Mouse (Mus musculus): Measurements from ENCODE around the gene Pcbp3.

DNA sequence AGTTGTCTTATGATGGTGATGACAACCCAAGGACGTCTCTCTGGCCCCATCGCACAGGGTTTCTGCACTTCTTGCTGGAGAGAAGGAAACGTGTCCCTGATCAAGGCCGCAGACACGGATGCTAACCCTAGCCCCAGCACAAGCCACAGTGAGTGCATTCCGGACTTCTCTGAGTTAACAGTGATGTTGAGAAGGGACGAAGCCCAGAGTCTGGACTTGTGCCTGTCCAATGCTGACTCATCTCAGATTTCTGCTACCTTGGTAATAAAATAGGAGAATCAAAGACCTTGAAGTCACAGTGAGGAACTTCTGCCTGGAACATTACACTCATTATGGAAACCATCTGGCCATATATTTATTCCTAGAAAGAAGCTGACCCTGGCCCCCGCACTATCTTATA lies 89.0 kb downstream of the Pcbp3 start:
- TF ChIP-seq CTCF (IDR thresholded peaks at IDR 0.05; ENCODE audit: control insufficient read depth, insufficient read depth, insufficient replicate concordance, low read depth, low read length) (no peak), POLR2A (IDR thresholded peaks at IDR 0.05; ENCODE audit: control insufficient read depth, low read depth, low read length) (no peak)
